Mouse (Mus musculus): ENCODE results near the gene Arhgef10l. TPM values are rescaled to one million over a fixed set of nuclear protein-coding genes. Genes with fewer than 3 reads are reported as not detected.
A peak's percentile ranks its signal among the peaks of the same experiment; 100 is the strongest.
"Not testable (repeated sequence)": the region's sequence is repeated elsewhere in the genome, so short reads cannot be mapped to it uniquely, and the experiment has no call there.

Arhgef10l gene
- total and polyA plus RNA-seq, 2 experiments from 2014 or later = 20.7 to 81.1 TPM

DNA sequence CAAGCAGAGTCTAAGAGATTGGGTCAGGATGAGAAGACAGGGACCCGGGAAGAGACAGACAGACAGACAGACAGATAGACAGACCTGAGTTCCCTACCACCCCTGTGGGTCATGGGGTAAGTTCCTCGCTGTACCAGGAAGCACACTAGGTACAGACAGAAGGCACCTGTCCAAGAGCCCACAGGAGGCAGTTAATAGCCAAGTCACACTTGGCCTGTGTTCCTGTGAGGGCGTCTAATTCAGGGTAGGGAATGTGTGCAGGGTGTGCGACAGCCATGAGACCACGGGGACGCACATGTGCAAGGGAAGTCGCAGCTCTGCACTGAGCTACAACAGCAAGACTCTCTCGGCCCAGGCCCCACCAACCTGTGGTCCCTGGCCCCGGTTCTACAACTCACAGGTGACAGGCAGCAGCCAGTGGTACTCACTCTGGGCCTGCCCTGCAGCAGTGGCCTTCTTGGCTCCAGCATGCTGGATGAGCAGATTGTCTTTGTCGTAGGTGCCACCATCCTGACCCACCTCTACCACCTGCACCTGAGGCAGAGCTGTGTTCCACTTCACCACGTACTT lies 97.8 kb downstream of the Arhgef10l start:
- no peak overlapping the region for H3K9ac ChIP-seq (replicated peaks; ENCODE audit: low read length, poor library complexity, severe bottlenecking)
- no peak overlapping the region for H3K4me2 ChIP-seq (ENCODE audit: low read depth, low read length, poor library complexity, severe bottlenecking)
- DNase-seq (ENCODE audit: low spot score) = no peak
- WGBS = 95% methylated on average over 11 of the region's 11 CpGs
- H3K27me3 ChIP-seq (ENCODE audit: insufficient read depth, low read length) = no peaks in the 10 kb centered on the region
- no peak for TF ChIP-seq CTCF (IDR thresholded peaks at IDR 0.05)
- no peaks in the 10 kb centered on the region for H3K9me3 ChIP-seq (ENCODE audit: low read length)
- no peaks in the 10 kb centered on the region for H3K4me1 ChIP-seq (ENCODE audit: insufficient read depth, low read length)
- H3K4me3 ChIP-seq (ENCODE audit: low read depth, low read length) = no peak overlapping the region
- ATAC-seq (ENCODE audit: low FRiP score) = no peak
- peaks cover 65% of the 10 kb centered on the region for H3K36me3 ChIP-seq (ENCODE audit: insufficient read depth, low read length)
- no peak overlapping the region for H3K27ac ChIP-seq (ENCODE audit: low read depth, low read length)

DNA sequence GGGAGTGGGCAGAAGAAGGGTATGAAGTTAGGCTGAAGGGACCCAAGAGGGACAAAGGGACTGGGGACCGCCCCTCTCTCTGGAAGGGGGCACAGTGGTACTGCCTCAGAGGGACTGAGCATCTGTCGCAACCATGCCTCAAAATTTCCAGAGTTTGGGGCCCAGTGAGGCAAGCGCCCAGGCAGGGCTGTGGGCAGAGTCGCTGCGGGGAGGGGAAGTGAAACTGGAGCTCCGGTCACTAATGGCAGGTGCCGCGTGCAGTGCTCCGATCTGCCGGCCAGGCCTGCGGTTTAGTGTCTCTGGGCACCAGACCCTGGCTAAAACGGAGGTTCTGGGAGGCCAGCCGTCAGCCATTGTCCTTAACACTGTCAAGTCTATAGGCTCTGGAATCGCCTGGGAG lies 99.0 kb downstream of the Arhgef10l start:
- Histone ChIP-seq H3K4me1 (ENCODE audit: insufficient read depth, low read length) (no peaks in the 10 kb centered on the region), H3K9me3 (ENCODE audit: low read length) (no peaks in the 10 kb centered on the region), H3K9ac (replicated peaks; ENCODE audit: low read length, poor library complexity, severe bottlenecking) (no peak overlapping the region), H3K4me2 (ENCODE audit: low read depth, low read length, poor library complexity, severe bottlenecking) (no peak overlapping the region), H3K27me3 (ENCODE audit: insufficient read depth, low read length) (no peaks in the 10 kb centered on the region), H3K4me3 (ENCODE audit: low read depth, low read length) (no peak overlapping the region), H3K27ac (ENCODE audit: low read depth, low read length) (no peak overlapping the region), H3K36me3 (ENCODE audit: insufficient read depth, low read length) (peaks cover 65% of the 10 kb centered on the region)
- no peak for TF ChIP-seq CTCF (IDR thresholded peaks at IDR 0.05)
- ATAC-seq (ENCODE audit: low FRiP score) = no peak
- no peak for DNase-seq (ENCODE audit: low spot score)
- WGBS = 93% methylated on average over 14 of the region's 14 CpGs

DNA sequence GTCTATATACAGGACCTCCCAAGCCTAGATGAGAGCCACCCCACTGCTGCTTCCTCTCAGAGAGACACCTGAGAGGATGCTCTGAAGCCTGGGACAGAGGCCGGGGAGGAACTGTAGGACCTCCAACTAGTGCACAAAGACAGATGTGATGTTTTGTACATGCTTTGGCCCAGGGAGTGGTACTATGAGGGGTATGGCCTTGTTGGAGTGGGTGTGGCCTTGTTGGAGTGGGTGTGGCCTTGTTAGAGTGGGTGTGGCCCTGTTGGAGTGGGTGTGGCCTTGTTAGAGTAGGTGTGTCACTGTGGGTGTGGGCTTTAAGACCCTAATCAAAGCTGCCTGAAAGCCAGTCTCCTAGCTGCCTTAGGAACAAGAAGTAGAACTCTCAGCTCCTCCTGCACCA lies 101.4 kb downstream of the Arhgef10l start:
- not testable (repeated sequence) for ATAC-seq (ENCODE audit: low FRiP score)

DNA sequence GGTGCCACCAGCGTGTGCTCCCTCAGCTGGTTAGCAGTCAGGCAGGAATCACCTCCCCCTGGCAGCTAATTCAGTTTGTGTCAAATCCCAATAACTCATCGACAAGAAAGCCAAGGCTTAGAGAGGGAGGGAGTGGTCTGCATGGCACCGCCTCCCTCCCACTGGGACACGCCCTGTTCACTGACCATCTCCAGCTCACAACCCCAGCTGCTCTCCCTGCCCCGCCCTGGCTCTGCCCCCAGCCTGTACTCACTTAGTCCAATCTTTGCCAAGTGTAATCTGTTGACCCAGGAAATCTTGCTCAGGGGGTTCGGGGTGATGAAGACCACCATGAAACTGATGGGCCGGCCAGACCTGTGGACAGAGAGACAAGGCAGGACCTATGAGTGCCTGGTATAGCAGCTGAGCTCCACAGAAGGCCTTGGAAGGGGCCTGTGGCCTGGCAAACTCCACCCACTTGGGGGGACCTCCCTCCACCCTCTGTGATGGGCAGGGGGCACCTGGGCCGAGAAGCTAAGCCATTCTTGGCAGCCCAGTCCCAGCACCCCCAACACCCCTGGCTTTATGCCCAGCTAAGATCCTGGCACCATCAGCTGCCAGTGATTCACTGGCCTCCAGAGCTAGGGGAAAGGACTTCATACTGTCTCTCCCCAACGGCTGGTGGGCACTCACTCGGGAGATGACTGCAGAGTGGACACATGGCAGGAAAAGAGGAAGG lies 103.2 kb downstream of the Arhgef10l start:
- peaks cover 51% of the 10 kb centered on the region for H3K36me3 ChIP-seq (ENCODE audit: insufficient read depth, low read length)
- H3K4me3 ChIP-seq (ENCODE audit: low read depth, low read length) = no peak overlapping the region
- DNase-seq (ENCODE audit: low spot score) (peak; percentile 91), ATAC-seq (ENCODE audit: low FRiP score) (peak; percentile 70)
- no peak overlapping the region for H3K4me2 ChIP-seq (ENCODE audit: low read depth, low read length, poor library complexity, severe bottlenecking)
- no peak overlapping the region for H3K9ac ChIP-seq (replicated peaks; ENCODE audit: low read length, poor library complexity, severe bottlenecking)
- 78% methylated on average over 10 of the region's 10 CpGs for WGBS
- 0 out of 2 replicates have a peak overlapping the region, but pooled peaks have one; percentile 57 for H3K27ac ChIP-seq (ENCODE audit: low read depth, low read length)
- no peaks in the 10 kb centered on the region for H3K27me3 ChIP-seq (ENCODE audit: insufficient read depth, low read length)
- TF ChIP-seq CTCF (IDR thresholded peaks at IDR 0.05) = no peak
- H3K9me3 ChIP-seq (ENCODE audit: low read length) = no peaks in the 10 kb centered on the region
- no peaks in the 10 kb centered on the region for H3K4me1 ChIP-seq (ENCODE audit: insufficient read depth, low read length)

More for the DNA sequence above, 101.4 kb downstream of the Arhgef10l start:
- DNase-seq (ENCODE audit: low spot score); H3K4me1 ChIP-seq (ENCODE audit: insufficient read depth, low read length); H3K27me3 ChIP-seq (ENCODE audit: insufficient read depth, low read length); H3K9ac ChIP-seq (replicated peaks; ENCODE audit: low read length, poor library complexity, severe bottlenecking); H3K4me3 ChIP-seq (ENCODE audit: low read depth, low read length); H3K27ac ChIP-seq (ENCODE audit: low read depth, low read length); H3K4me2 ChIP-seq (ENCODE audit: low read depth, low read length, poor library complexity, severe bottlenecking); H3K9me3 ChIP-seq (ENCODE audit: low read length): not testable (repeated sequence)
- 92% methylated on average over 1 of the region's 1 CpGs for WGBS
- H3K36me3 ChIP-seq (ENCODE audit: insufficient read depth, low read length) = peaks cover 61% of the 10 kb centered on the region

DNA sequence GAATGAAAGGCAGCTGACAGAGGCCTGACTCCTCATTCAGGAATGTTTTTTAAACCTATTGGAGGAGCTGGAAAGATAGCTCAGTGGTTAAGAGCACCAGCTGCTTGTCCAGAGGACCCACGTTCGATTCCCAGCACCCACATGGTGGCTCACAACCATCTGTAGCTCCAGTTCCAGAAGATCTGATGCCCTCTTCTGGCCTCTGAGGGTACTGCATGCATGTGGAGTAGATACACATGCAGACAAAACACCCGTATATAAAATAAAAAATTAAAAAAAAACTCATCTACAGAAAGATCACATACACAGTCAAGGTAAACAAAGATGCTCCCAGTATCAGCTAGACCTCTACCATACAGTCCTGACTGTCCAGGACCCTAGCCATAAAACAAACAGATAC lies 104.1 kb downstream of the Arhgef10l start:
- H3K4me1 ChIP-seq (ENCODE audit: insufficient read depth, low read length) = no peaks in the 10 kb centered on the region
- H3K27me3 ChIP-seq (ENCODE audit: insufficient read depth, low read length) = no peaks in the 10 kb centered on the region
- H3K36me3 ChIP-seq (ENCODE audit: insufficient read depth, low read length) = peaks cover 47% of the 10 kb centered on the region
- WGBS = 95% methylated on average over 3 of the region's 3 CpGs
- no peak for DNase-seq (ENCODE audit: low spot score)
- no peaks in the 10 kb centered on the region for H3K9me3 ChIP-seq (ENCODE audit: low read length)
- ATAC-seq (ENCODE audit: low FRiP score) = no peak
- peak; percentile 44 for TF ChIP-seq CTCF (IDR thresholded peaks at IDR 0.05)
- H3K27ac ChIP-seq (ENCODE audit: low read depth, low read length) = no peak overlapping the region
- no peak overlapping the region for H3K4me3 ChIP-seq (ENCODE audit: low read depth, low read length)
- no peak overlapping the region for H3K4me2 ChIP-seq (ENCODE audit: low read depth, low read length, poor library complexity, severe bottlenecking)
- H3K9ac ChIP-seq (replicated peaks; ENCODE audit: low read length, poor library complexity, severe bottlenecking) = no peak overlapping the region

DNA sequence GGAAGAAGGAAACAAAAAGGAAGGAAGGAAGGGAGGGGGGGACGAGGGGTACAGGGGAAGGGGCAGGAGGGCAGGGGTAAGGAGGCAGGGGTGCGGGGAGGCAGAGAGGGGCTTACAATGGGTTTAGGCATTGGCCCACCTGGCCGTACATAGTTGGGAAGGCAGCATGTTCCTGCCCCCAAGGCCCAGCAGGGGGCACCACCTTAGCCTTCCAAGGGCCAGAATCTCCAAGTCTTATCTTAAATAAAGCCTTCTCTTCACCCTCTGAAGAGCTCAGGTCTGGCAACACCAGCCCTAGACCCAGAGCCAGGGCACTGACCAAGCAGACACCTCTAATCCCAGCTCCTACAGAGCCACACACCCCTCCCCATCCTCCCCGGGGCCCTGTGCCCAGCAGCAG lies 106.0 kb downstream of the Arhgef10l start:
- Histone ChIP-seq H3K9ac (replicated peaks; ENCODE audit: low read length, poor library complexity, severe bottlenecking) (no peak overlapping the region), H3K27me3 (ENCODE audit: insufficient read depth, low read length) (no peaks in the 10 kb centered on the region), H3K4me1 (ENCODE audit: insufficient read depth, low read length) (no peaks in the 10 kb centered on the region), H3K27ac (ENCODE audit: low read depth, low read length) (no peak overlapping the region), H3K9me3 (ENCODE audit: low read length) (no peaks in the 10 kb centered on the region), H3K36me3 (ENCODE audit: insufficient read depth, low read length) (peaks cover 34% of the 10 kb centered on the region), H3K4me2 (ENCODE audit: low read depth, low read length, poor library complexity, severe bottlenecking) (no peak overlapping the region), H3K4me3 (ENCODE audit: low read depth, low read length) (no peak overlapping the region)
- peak; percentile 49 for TF ChIP-seq CTCF (IDR thresholded peaks at IDR 0.05)
- ATAC-seq (ENCODE audit: low FRiP score) (no peak), DNase-seq (ENCODE audit: low spot score) (no peak)
- 88% methylated on average over 4 of the region's 4 CpGs for WGBS

Measured in midbrain, postnatal 0 days (tissue).